Mouse (Mus musculus): Measurements from ENCODE around the gene Rhbdd1.

DNA sequence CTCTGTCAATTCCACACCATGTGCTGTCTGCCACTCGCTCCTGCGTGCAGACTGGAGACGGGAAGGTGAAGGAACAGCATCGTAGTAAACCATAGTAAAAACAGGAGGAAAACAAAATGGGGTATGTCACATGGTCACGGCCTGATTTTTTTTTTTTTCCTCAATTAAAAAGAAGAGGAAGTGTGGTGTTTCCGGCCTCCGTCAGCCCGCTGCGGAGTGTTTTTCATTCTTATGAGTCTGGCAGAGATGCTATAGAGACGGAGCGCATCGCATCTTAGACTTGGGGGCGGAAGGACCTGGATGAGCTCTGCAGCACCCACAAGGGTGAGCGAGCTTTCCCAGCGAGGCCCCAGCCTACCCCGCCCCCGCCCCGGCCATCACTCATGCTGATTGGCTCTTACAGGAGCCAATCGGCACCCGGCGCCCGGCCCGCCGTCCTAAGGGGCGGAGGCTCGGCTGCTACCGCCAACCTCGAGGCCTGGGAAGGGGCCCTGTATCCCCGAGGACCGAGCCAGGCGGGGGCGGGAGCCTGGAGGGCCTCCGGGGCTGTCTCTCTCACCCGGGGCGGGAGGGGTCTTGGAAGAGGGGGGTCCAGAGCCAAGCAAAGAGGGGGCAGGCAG, 33.1 kb upstream of the Rhbdd1 start:
- TF ChIP-seq GATA1 (IDR thresholded peaks at IDR 0.05; ENCODE audit: low read length) (no peak), TAL1 (IDR thresholded peaks at IDR 0.05; ENCODE audit: low read length) (no peak)
